Mouse (Mus musculus) heart, adult 2 months (tissue): ENCODE results near the gene Gm11213.

Source experiments
- CTCF ChIP-seq: fragments of 200-600 bp; IDR thresholded peaks from 2 replicates; pipeline ENCODE4 v1.8.1; 2022; ENCODE audit warnings: antibody characterized with exemption, mild to moderate bottlenecking, moderate library complexity
- POLR2A ChIP-seq: fragments of 200-500 bp; IDR thresholded peaks from 2 replicates; pipeline ENCODE4 v1.6.1; 2011; ENCODE audit warnings: mild to moderate bottlenecking, low read depth, low read length, control low read depth; ENCODE audit not compliant: insufficient read depth

DNA sequence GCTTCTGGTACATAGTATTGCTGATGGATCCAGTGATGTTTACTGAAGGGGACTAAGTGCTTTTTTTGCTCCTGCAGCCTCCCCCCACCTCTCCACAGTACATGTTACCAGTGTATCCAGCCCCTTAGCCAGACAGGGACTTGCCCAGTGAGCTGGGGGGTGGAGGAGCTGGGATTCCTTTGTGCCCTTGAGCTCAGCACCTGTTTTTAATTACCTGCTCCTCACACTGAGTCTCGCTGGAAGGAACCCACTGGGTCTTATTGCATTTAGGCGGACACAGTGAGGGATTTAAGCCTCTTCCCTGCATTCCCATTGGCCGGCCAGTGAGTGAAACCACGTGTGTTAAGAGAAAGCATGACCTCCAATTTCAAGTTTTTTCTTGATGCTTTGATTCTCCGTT, 22.5 kb downstream of the Gm11213 start:
- TF ChIP-seq POLR2A: no peak
- TF ChIP-seq CTCF: no peak
